Mouse (Mus musculus): ENCODE measurements at regions not wholly inside any gene's neighbourhood (a gene's known extent, or its start where the extent isn't known, plus 50 kb on each side); places are given as distances from the start of the nearest gene placed in this dataset.

- H3K9me3 ChIP-seq (ENCODE audit: control insufficient read depth, low read length) = no peaks in the 10 kb centered on the region
- no peak for DNase-seq (ENCODE audit: low spot score)
- no peak overlapping the region for H3K27ac ChIP-seq (ENCODE audit: low read depth, low read length)
- no peak overlapping the region for H3K4me2 ChIP-seq (ENCODE audit: low read depth)
- no peak overlapping the region for H3K9ac ChIP-seq (ENCODE audit: low read length)
- H3K27me3 ChIP-seq (ENCODE audit: control insufficient read depth, insufficient read depth, low read length) = no peaks in the 10 kb centered on the region
- H3K36me3 ChIP-seq (ENCODE audit: control insufficient read depth, insufficient read depth, low read length) = no peaks in the 10 kb centered on the region
- no peak for ATAC-seq (ENCODE audit: insufficient read depth, low FRiP score, low TSS enrichment)
- H3K4me1 ChIP-seq (ENCODE audit: control insufficient read depth, insufficient read depth, low read length) = no peaks in the 10 kb centered on the region
- 82% methylated on average over 2 of the region's 2 CpGs for WGBS
- H3K4me3 ChIP-seq (ENCODE audit: low read depth, low read length) = no peak overlapping the region
These were observed 191.5 kb upstream of the Epha5 start for GRCm38 (mm10) chr5:84608683-84609082.

- H3K9me3 ChIP-seq (ENCODE audit: control insufficient read depth, low read length) = no peaks in the 10 kb centered on the region
- ATAC-seq (ENCODE audit: insufficient read depth, low FRiP score, low TSS enrichment) (no peak), DNase-seq (ENCODE audit: low spot score) (no peak)
- H3K27me3 ChIP-seq (ENCODE audit: control insufficient read depth, insufficient read depth, low read length) = no peaks in the 10 kb centered on the region
- 87% methylated on average over 5 of the region's 5 CpGs for WGBS
- no peak overlapping the region for H3K4me2 ChIP-seq (ENCODE audit: low read depth)
- no peak overlapping the region for H3K9ac ChIP-seq (ENCODE audit: low read length)
- no peak overlapping the region for H3K4me3 ChIP-seq (ENCODE audit: low read depth, low read length)
- no peaks in the 10 kb centered on the region for H3K4me1 ChIP-seq (ENCODE audit: control insufficient read depth, insufficient read depth, low read length)
- H3K36me3 ChIP-seq (ENCODE audit: control insufficient read depth, insufficient read depth, low read length) = no peaks in the 10 kb centered on the region
- H3K27ac ChIP-seq (ENCODE audit: low read depth, low read length) = no peak overlapping the region
These were observed 148.2 kb upstream of the Epha5 start for GRCm38 (mm10) chr5:84565311-84565946.

- no peak for DNase-seq (ENCODE audit: low spot score)
- Histone ChIP-seq H3K27ac (ENCODE audit: low read depth, low read length) (no peak overlapping the region), H3K27me3 (ENCODE audit: control insufficient read depth, insufficient read depth, low read length) (no peaks in the 10 kb centered on the region), H3K9me3 (ENCODE audit: control insufficient read depth, low read length) (no peaks in the 10 kb centered on the region), H3K4me1 (ENCODE audit: control insufficient read depth, insufficient read depth, low read length) (no peaks in the 10 kb centered on the region), H3K4me2 (ENCODE audit: low read depth) (no peak overlapping the region), H3K9ac (ENCODE audit: low read length) (no peak overlapping the region), H3K4me3 (ENCODE audit: low read depth, low read length) (no peak overlapping the region), H3K36me3 (ENCODE audit: control insufficient read depth, insufficient read depth, low read length) (no peaks in the 10 kb centered on the region)
- no peak for ATAC-seq (ENCODE audit: insufficient read depth, low FRiP score, low TSS enrichment)
These were observed 102.7 kb upstream of the Epha5 start for GRCm38 (mm10) chr5:84519836-84520235.

GRCm38 (mm10) chr5:84510144-84510543, 93.0 kb upstream of the Epha5 start:
- no peak for DNase-seq (ENCODE audit: low spot score)
- no peak overlapping the region for H3K27ac ChIP-seq (ENCODE audit: low read depth, low read length)
- H3K4me2 ChIP-seq (ENCODE audit: low read depth) = no peak overlapping the region
- H3K36me3 ChIP-seq (ENCODE audit: control insufficient read depth, insufficient read depth, low read length) = no peaks in the 10 kb centered on the region
- H3K4me1 ChIP-seq (ENCODE audit: control insufficient read depth, insufficient read depth, low read length) = no peaks in the 10 kb centered on the region
- no peaks in the 10 kb centered on the region for H3K9me3 ChIP-seq (ENCODE audit: control insufficient read depth, low read length)
- H3K4me3 ChIP-seq (ENCODE audit: low read depth, low read length) = no peak overlapping the region
- ATAC-seq (ENCODE audit: insufficient read depth, low FRiP score, low TSS enrichment) = no peak
- H3K27me3 ChIP-seq (ENCODE audit: control insufficient read depth, insufficient read depth, low read length) = no peaks in the 10 kb centered on the region
- WGBS = 78% methylated on average over 5 of the region's 5 CpGs
- no peak overlapping the region for H3K9ac ChIP-seq (ENCODE audit: low read length)

- Histone ChIP-seq H3K36me3 (ENCODE audit: control insufficient read depth, insufficient read depth, low read length) (no peaks in the 10 kb centered on the region), H3K4me2 (ENCODE audit: low read depth) (no peak overlapping the region), H3K4me1 (ENCODE audit: control insufficient read depth, insufficient read depth, low read length) (no peaks in the 10 kb centered on the region), H3K4me3 (ENCODE audit: low read depth, low read length) (no peak overlapping the region), H3K27me3 (ENCODE audit: control insufficient read depth, insufficient read depth, low read length) (no peaks in the 10 kb centered on the region), H3K27ac (ENCODE audit: low read depth, low read length) (no peak overlapping the region), H3K9ac (ENCODE audit: low read length) (no peak overlapping the region), H3K9me3 (ENCODE audit: control insufficient read depth, low read length) (no peaks in the 10 kb centered on the region)
- ATAC-seq (ENCODE audit: insufficient read depth, low FRiP score, low TSS enrichment) (no peak), DNase-seq (ENCODE audit: low spot score) (no peak)
These were observed 63.8 kb upstream of the Epha5 start for GRCm38 (mm10) chr5:84480978-84481377.

All from neural tube, embryonic 11.5 days (tissue).